Mouse (Mus musculus): Measurements from ENCODE around the gene Ifnar1. TPM values are rescaled to one million over a fixed set of nuclear protein-coding genes. Genes with fewer than 3 reads are reported as not detected.

The Ifnar1 gene
- total RNA-seq, 2 experiments from 2014 or later = 54.3 to 54.5 TPM

- intact Hi-C loops (cut with DNase I) = no loop called here
Measured at GRCm38 (mm10) chr16:91459396-91459795, 25.6 kb upstream of the Ifnar1 start.

GRCm38 (mm10) chr16:91459841-91460370 is 25.1 kb upstream of the Ifnar1 start:
- DNase-seq (ENCODE audit: low spot score in 2 of 2) = no peak
- intact Hi-C loops (cut with DNase I) = no loop called here

More at GRCm38 (mm10) chr16:91459396-91459795, 25.6 kb upstream of the Ifnar1 start:
- no peak for DNase-seq (ENCODE audit: low spot score in 2 of 2)

- intact Hi-C loops (cut with DNase I) = no loop called here
- DNase-seq (ENCODE audit: low spot score in 2 of 2) = no peak
Measured at GRCm38 (mm10) chr16:91461066-91461638, 23.9 kb upstream of the Ifnar1 start.

GRCm38 (mm10) chr16:91461773-91462181 is 23.3 kb upstream of the Ifnar1 start:
- DNase-seq (ENCODE audit: low spot score in 2 of 2) = no peak
- intact Hi-C loops (cut with DNase I) = no loop called here

GRCm38 (mm10) chr16:91462644-91463043 is 22.4 kb upstream of the Ifnar1 start:
- DNase-seq (ENCODE audit: low spot score in 2 of 2) = no peak
- intact Hi-C loops (cut with DNase I) = no loop called here

GRCm38 (mm10) chr16:91463400-91463799 is 21.6 kb upstream of the Ifnar1 start:
- intact Hi-C loops (cut with DNase I) = no loop called here
- DNase-seq (ENCODE audit: low spot score in 2 of 2) = no peak

- intact Hi-C loops (cut with DNase I) = loop anchor here (2.0 kb wide), 1 partner anchor 21 kb away; the partner anchor contains the start of gene Ifnar1
- no peak for DNase-seq (ENCODE audit: low spot score in 2 of 2)
Measured at GRCm38 (mm10) chr16:91463836-91464400, 21.1 kb upstream of the Ifnar1 start.

- intact Hi-C loops (cut with DNase I) = loop anchor here (2.0 kb wide), 1 partner anchor 20 kb away; the partner anchor contains the start of gene Ifnar1
- peak; percentile 77 to 79 for DNase-seq (ENCODE audit: low spot score in 2 of 2)
Measured at GRCm38 (mm10) chr16:91464594-91465504, 20.2 kb upstream of the Ifnar1 start.

- no peak for DNase-seq (ENCODE audit: low spot score in 2 of 2)
- intact Hi-C loops (cut with DNase I) = loop anchor here (2.0 kb wide), 1 partner anchor 19 kb away; the partner anchor contains the start of gene Ifnar1
Measured at GRCm38 (mm10) chr16:91465505-91466240, 19.4 kb upstream of the Ifnar1 start.

GRCm38 (mm10) chr16:91466566-91466965 is 18.5 kb upstream of the Ifnar1 start:
- intact Hi-C loops (cut with DNase I) = no loop called here
- no peak for DNase-seq (ENCODE audit: low spot score in 2 of 2)

- no peak for DNase-seq (ENCODE audit: low spot score in 2 of 2)
- intact Hi-C loops (cut with DNase I) = no loop called here
Measured at GRCm38 (mm10) chr16:91470470-91470869, 14.6 kb upstream of the Ifnar1 start.

- no peak for DNase-seq (ENCODE audit: low spot score in 2 of 2)
- intact Hi-C loops (cut with DNase I) = no loop called here
Measured at GRCm38 (mm10) chr16:91471481-91471880, 13.6 kb upstream of the Ifnar1 start.

GRCm38 (mm10) chr16:91475753-91476152 is 9.3 kb upstream of the Ifnar1 start:
- intact Hi-C loops (cut with DNase I) = no loop called here
- DNase-seq (ENCODE audit: low spot score in 2 of 2) = no peak

- no peak for DNase-seq (ENCODE audit: low spot score in 2 of 2)
- intact Hi-C loops (cut with DNase I) = no loop called here
Measured at GRCm38 (mm10) chr16:91478067-91478466, 7.0 kb upstream of the Ifnar1 start.

GRCm38 (mm10) chr16:91480517-91480916 is 4.5 kb upstream of the Ifnar1 start:
- intact Hi-C loops (cut with DNase I) = loop anchor here (10.0 kb wide), 1 partner anchor 106 kb away; the partner anchor contains the start of gene Ifnar2

GRCm38 (mm10) chr16:91484387-91484786 is 651 bp upstream of the Ifnar1 start:
- DNase-seq (ENCODE audit: low spot score in 2 of 2) = no peak
- intact Hi-C loops (cut with DNase I) = loop anchor here (2.0 to 10.0 kb wide), 2 partner anchors 20 to 110 kb away; partner anchors contain the start of gene Ifnar2

More at GRCm38 (mm10) chr16:91480517-91480916, 4.5 kb upstream of the Ifnar1 start:
- no peak for DNase-seq (ENCODE audit: low spot score in 2 of 2)

- DNase-seq (ENCODE audit: low spot score in 2 of 2) = no peak
- intact Hi-C loops (cut with DNase I) = loop anchor here (1.0 to 10.0 kb wide), 3 partner anchors 21 to 111 kb away; partner anchors contain the start of gene Ifnar2
Measured at GRCm38 (mm10) chr16:91485841-91486240, 803 bp downstream of the Ifnar1 start.

GRCm38 (mm10) chr16:91488066-91488465 is 3.0 kb downstream of the Ifnar1 start:
- no peak for DNase-seq (ENCODE audit: low spot score in 2 of 2)
- intact Hi-C loops (cut with DNase I) = loop anchor here (10.0 kb wide), 1 partner anchor 113 kb away; the partner anchor contains the start of gene Ifnar2

- no peak for DNase-seq (ENCODE audit: low spot score in 2 of 2)
- intact Hi-C loops (cut with DNase I) = no loop called here
Measured at GRCm38 (mm10) chr16:91490897-91491296, 5.9 kb downstream of the Ifnar1 start.
